Mouse (Mus musculus) embryo, embryonic 11.5 days (tissue): Measurements from ENCODE around the gene Ankrd12.
"Not testable (repeated sequence)": the region's sequence is repeated elsewhere in the genome, so short reads cannot be mapped to it uniquely, and the experiment has no call there.

ENCODE experiments used
- DNase-seq: peaks from one replicate; pipeline ENCODE4 v3.0.0-alpha.2; 2012; ENCODE audit warnings: low read depth, low spot score

The Ankrd12 gene

DNA sequence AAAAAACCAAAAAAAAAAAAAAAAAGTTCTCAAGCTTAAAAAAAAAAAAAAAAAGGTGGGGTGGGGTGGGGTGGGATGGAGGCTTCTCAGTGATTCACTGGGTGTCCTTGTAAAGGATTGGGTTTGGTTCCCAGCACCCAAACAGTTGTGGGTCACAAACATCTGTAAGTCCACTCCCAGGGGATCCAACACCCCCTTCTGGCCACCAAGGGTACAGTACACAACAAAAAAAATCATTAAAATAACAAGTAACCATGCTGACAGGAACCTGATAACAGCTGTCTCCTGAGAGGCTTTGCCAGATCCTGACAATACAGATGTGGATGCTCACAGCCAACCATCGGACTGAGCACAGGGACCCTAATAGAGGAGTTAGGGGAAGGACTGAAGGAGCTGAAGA, 7.6 kb upstream of the Ankrd12 start:
- no peak for DNase-seq

DNA sequence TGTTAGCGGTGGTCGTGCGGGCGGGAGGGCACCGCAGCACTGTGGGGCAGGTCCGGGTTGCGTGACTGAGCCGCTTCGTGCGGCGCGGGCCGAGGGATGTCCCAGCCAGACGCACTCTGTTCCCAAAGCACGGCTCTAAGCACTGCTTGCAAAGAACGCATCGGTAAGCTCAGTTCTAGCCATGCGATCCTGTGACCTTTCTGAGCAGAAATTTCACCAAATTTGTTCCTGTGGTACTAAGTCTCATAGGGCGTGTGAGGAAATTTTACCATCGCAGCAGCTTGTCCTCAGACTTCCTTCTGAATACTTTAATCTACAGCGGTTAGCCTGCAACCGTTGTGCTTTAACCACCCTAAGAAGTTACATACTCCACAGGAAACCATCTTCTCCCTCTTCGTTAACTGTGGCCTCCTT, 555 bp upstream of the Ankrd12 start:
- peak; percentile 13 for DNase-seq

- peak; percentile 8 for DNase-seq
These were observed 538 bp downstream of the Ankrd12 start for GRCm38 (mm10) chr17:66076174-66076927.

DNA sequence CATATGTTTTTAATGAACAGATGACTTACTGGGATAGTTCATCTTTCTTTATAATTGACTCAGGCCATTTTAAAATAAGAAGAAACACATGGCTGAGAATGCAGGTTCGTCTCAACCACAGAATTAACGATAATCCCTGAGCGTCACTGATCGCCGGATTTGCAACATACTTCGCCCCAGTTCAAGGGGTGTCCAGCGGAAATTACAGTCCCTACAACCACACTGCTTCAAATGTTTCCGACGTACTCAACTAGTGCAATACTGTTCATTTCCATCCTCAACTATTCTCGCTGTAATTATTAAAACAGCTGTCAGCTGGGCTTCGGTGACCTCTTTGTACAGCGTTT, 1.1 kb downstream of the Ankrd12 start:
- DNase-seq, result peak; percentile 11

DNA sequence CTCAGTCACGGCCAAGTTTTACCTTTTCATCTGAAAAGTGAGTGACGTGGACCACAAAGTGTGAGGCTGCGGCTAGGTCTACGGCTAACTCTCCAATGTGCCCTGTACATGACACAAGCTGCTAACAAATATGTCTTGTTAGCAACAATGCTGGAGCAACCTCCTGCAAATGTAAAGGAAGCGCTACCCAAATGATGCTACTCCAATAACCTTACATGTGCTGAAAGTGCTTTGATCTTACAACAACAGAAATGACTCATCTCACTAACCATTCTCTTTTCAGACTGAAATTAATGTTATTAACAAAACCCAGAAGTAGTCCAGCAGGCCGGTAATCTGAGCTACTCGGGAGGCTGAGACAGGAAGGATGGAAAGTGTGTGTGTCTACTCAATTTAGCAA, 2.9 kb downstream of the Ankrd12 start:
- DNase-seq, result no peak

DNA sequence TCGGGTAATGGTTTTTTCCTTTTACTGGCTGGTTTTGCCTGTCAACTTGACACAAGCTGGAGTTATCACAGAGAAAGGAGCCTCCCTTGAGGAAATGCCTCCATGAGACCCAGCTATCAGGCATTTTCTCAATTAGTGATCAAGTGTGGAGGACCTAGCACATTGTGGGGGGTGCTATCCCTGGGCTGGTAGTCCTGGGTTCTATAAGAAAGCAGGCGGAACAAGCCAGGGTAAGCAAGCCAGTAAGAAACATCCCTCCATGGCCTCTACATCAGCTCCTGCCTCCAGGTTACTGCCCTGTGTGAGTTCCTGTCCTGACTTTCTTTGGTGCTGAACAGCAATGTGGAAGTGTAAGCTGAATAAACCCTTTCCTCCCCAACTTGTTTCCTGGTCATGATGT, 7.9 kb downstream of the Ankrd12 start:
- DNase-seq, result not testable (repeated sequence)

DNA sequence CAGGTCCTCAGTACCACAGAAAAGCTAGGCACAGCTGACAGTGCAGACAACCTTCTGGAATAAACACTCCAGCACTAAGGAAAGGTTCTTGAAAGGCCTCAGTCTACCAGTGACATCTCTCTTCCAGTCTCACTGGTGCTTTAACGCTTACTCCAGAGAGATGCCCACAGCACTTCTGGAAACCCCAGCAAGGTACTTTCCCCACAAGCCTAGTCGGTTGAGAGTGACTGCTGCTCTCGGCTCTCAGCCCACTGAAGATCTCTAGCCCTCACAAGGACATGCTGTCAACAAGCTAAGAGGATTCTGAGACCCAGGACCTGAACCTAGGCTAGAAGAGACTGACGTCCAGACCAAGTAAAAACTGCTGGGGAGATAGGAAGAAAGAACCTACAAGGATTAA, 11.8 kb downstream of the Ankrd12 start:
- DNase-seq, result no peak

- DNase-seq, result no peak
These were observed 15.5 kb downstream of the Ankrd12 start for GRCm38 (mm10) chr17:66061241-66061938.

DNA sequence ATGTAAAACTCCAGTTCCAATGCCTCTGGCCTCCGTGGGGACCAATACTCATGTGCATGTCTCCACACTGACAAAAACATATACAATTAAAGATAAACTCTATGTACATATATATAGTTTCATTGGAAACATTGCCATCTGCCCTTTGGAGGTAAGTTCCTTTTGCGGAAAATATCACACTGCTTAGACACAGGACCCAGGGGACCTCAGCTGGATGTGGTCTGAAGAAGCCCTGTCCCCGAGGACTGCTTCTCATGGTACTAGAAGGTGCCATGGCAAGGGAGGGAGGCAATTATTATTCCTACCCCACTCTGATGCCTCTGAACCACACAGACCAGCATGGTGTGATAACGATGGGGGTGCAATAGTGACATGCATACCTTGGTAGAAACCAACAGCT, 18.7 kb downstream of the Ankrd12 start:
- no peak for DNase-seq

DNA sequence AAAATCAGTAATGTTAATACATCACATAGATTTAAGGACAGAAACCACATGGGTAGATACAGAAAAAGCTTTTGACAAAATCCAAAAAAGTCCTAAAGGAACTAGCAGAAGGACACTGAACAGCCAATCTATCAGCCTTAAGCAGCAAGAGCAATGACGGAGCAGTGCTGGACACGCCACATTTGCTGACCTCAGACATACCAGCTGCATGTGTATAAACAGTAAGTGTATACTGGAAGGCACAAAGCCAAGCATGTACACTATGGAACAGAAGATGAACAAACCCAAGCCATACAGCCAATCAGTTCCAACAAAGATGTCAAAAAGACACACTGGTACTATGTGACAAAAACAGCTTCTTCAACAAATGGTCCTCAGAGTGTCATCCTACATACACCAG, 19.7 kb downstream of the Ankrd12 start:
- DNase-seq, result no peak

DNA sequence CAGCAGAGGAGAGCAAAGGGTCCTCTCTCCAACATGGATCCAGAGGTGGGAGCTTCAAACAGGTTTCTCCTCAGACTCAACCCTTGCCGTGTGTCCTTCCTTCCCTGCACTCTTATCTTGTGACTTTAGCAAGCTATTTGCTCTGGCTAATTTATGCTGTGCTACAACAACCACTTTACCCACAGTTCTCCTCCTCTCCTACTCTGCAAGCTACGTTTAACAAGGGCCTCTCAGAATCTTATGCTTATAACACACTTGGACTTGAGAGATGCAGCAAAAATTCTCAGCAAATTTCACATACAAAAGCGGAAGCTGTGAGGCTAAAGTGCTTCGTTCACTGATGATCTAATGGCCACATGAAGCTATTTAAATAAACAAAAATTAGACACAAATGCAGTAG, 23.5 kb downstream of the Ankrd12 start:
- DNase-seq, result no peak

- DNase-seq, result no peak
These were observed 28.1 kb downstream of the Ankrd12 start for GRCm38 (mm10) chr17:66048795-66049194.

- DNase-seq, result no peak
These were observed 28.7 kb downstream of the Ankrd12 start for GRCm38 (mm10) chr17:66048199-66048598.

GRCm38 (mm10) chr17:66043679-66044078, 33.2 kb downstream of the Ankrd12 start:
- not testable (repeated sequence) for DNase-seq

DNA sequence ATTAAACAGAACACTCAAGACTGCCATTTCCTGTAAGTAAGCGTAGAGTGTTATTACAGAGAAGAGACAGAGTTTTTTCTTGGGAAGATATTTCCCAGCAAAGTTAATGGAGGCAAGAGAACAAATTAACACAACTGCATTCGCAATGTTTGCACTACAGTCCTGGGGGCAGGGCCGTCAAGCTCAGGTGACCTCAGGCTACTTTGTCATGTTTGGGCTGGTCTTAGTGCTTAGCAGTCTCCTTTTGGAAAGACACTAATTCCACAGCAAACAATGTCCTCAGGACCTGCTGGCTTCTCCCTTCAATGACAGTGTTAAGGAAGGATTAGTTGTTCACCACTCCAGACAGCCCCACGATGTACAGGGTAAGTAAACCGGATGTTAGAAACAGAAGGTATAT, 35.9 kb downstream of the Ankrd12 start:
- DNase-seq, result no peak

DNA sequence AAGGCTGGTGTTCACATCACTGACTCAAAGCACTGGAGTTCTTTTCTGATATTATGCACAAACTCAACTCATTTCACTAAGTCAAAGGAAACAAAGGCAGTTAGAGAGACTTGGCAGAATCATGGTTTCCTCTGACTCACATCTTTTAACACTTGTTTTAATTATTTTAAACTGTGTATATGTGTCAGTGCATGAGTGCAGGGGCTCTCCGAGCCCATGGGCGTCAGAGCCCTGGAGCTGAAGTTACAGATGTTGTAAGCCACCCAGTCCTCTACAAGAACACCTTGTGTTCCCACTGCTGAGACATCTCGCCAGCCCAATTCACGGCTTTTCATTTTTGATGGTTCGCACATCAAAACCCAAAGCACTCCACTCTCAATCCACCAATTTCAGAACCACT, 43.6 kb downstream of the Ankrd12 start:
- no peak for DNase-seq

DNA sequence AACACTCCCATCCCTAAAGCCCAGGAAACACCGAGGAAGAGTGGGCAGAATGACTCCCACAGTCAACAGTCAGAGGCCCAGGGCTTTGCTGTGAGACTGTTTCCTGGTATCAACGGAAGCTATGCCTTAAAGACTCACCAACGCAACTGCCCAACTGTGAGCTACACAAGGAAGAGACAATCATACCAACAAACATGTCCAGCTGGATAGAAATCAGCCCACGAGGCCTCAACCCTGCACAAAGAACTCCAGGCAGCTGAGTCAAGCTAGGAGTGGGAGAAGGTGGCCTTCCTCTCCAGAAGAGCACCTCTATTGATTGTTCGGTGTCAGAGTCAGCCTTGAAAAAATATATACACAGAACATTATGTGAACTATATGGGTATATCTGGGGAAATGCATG, 44.9 kb downstream of the Ankrd12 start:
- no peak for DNase-seq

DNA sequence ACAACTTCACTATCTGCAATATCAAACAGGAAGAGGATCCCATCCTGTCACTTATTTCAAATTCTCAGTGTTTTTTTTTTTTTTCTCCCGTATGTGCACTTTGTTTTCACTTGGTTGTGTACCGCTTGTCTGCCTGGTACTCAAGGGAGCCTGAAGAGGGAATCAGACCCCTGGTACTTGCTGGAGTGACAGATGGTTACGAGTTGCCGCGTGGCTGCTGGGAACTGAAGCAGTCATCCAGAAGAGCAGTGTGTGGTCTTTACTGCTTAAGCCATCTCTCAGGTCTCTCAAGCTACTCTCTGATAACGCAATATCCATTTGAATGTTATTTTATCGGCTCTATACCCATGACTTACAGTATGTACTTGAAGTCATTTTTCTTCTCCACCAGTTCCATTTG, 52.7 kb downstream of the Ankrd12 start:
- DNase-seq, result no peak

GRCm38 (mm10) chr17:66011790-66012189, 65.1 kb downstream of the Ankrd12 start:
- no peak for DNase-seq

- DNase-seq, result no peak
These were observed 69.0 kb downstream of the Ankrd12 start for GRCm38 (mm10) chr17:66007892-66008291.

DNA sequence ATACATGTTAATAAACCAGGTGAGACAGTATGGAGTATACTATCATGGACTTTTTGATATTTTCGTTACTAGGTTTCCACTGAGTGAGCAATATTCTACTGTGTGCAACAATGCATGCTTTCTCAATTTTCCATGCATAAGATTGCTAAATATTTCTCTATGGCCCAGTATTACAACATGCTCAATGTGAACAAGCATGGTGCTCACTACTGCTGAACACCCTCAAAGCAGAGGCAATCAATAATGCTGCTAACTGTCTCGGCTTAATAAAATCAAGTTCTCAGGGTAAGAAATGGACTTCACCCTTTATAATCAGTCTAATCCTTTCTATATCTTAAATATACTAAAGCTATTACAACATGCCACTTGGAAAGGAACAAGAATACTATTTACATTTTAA, 69.4 kb downstream of the Ankrd12 start:
- DNase-seq, result no peak

- DNase-seq, result no peak
These were observed 88.6 kb downstream of the Ankrd12 start for GRCm38 (mm10) chr17:65988151-65988820.

DNA sequence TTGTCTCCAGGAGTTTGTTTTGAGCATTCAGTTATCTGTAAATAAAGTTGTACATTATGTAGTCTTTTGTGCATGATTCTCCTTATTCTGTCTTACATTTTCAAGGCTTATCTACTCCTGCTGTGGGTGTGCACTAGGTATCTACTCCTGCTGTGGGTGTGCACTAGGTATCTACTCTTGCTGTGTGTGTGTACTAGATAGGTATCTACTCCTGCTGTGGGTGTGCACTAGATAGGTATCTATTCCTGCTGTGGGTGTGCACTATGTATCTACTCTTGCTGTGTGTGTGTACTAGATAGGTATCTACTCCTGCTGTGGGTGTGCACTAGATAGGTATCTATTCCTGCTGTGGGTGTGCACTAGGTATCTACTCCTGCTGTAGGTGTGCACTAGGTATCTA, 100.2 kb downstream of the Ankrd12 start:
- not testable (repeated sequence) for DNase-seq
